Mouse (Mus musculus) myocyte (in vitro differentiated cells): ENCODE measurements at regions not wholly inside any gene's neighbourhood (a gene's known extent, or its start where the extent isn't known, plus 50 kb on each side); places are given as distances from the start of the nearest gene placed in this dataset.

ENCODE experiments used
- H3K27me3 ChIP-seq: one replicate; pipeline ENCODE4 v1.6.1; 2011; ENCODE audit not compliant: control insufficient read depth, insufficient read depth, insufficient read length
- H3K36me3 ChIP-seq: one replicate; pipeline ENCODE4 v1.6.1; 2011; ENCODE audit not compliant: control insufficient read depth, insufficient read depth
- H3K4me2 ChIP-seq: one replicate; pipeline ENCODE4 v1.6.1; 2011; ENCODE audit warnings: low read depth, control low read depth
- H3K4me3 ChIP-seq: one replicate; pipeline ENCODE4 v1.5.1; 2011; ENCODE audit warnings: mild to moderate bottlenecking, control low read depth, moderate library complexity
- H3K79me2 ChIP-seq: one replicate; pipeline ENCODE4 v1.6.1; 2011; ENCODE audit not compliant: control insufficient read depth, insufficient read depth
- H3ac ChIP-seq: one replicate; pipeline ENCODE4 v1.6.1; 2011; ENCODE audit not compliant: control insufficient read depth, insufficient read length
- CEBPB ChIP-seq: IDR thresholded peaks from 2 replicates; pipeline ENCODE4 v1.6.1; 2011; ENCODE audit warnings: mild to moderate bottlenecking, moderate library complexity; ENCODE audit not compliant: poor library complexity, insufficient read depth, severe bottlenecking
- E2F4 ChIP-seq: IDR thresholded peaks from one replicate; pipeline ENCODE4 v1.6.1; 2011; ENCODE audit warnings: mild to moderate bottlenecking, control low read depth, moderate library complexity; ENCODE audit not compliant: insufficient read depth
- MAX ChIP-seq: IDR thresholded peaks from one replicate; pipeline ENCODE4 v1.6.1; 2011; ENCODE audit warnings: low read depth, mild to moderate bottlenecking, control low read depth
- MYOD1 ChIP-seq, 3 experiments: IDR thresholded peaks; one replicate each; pipeline ENCODE4 v1.6.1; 2011; ENCODE audit warnings: control low read depth in 2 of 3, low read depth in 2 of 3, mild to moderate bottlenecking in 2 of 3, moderate library complexity in 1 of 3; ENCODE audit not compliant: insufficient read length in 2 of 3, control insufficient read depth in 1 of 3
- MYOG ChIP-seq, 3 experiments: IDR thresholded peaks; one replicate each; pipeline ENCODE4 v1.6.1; 2011; ENCODE audit warnings: control low read depth in 2 of 3, low read depth in 2 of 3, mild to moderate bottlenecking in 2 of 3; ENCODE audit not compliant: insufficient read length in 2 of 3, control insufficient read depth in 1 of 3, insufficient read depth in 1 of 3
- POLR2A ChIP-seq: IDR thresholded peaks from one replicate; pipeline ENCODE4 v1.6.1; 2011; ENCODE audit warnings: low read depth, mild to moderate bottlenecking, control low read depth, moderate library complexity; ENCODE audit not compliant: insufficient read length
- POLR2AphosphoS2 ChIP-seq: IDR thresholded peaks from one replicate; pipeline ENCODE4 v1.6.1; 2011; ENCODE audit warnings: low read depth, control low read depth; ENCODE audit not compliant: insufficient read length
- REST ChIP-seq: IDR thresholded peaks from one replicate; pipeline ENCODE4 v1.6.1; 2011; ENCODE audit warnings: mild to moderate bottlenecking, control low read depth, moderate library complexity; ENCODE audit not compliant: insufficient read depth, insufficient read length
- SRF ChIP-seq: IDR thresholded peaks from one replicate; pipeline ENCODE4 v1.6.1; 2011; ENCODE audit warnings: low read depth; ENCODE audit not compliant: control insufficient read depth, insufficient read length
- TCF12 ChIP-seq: IDR thresholded peaks from one replicate; pipeline ENCODE4 v1.6.1; 2011; ENCODE audit warnings: mild to moderate bottlenecking, control low read depth; ENCODE audit not compliant: poor library complexity, insufficient read depth, severe bottlenecking
- TCF3 ChIP-seq: IDR thresholded peaks from one replicate; pipeline ENCODE4 v1.6.1; 2011; ENCODE audit warnings: low read depth, control low read depth; ENCODE audit not compliant: insufficient read length
- USF1 ChIP-seq: IDR thresholded peaks from one replicate; pipeline ENCODE4 v1.6.1; 2011; ENCODE audit warnings: low read depth, mild to moderate bottlenecking, control low read depth, moderate library complexity

- Histone ChIP-seq H3K36me3 (no peaks in the 10 kb centered on the region), H3ac (no peak overlapping the region), H3K4me3 (no peak overlapping the region), H3K79me2 (no peaks in the 10 kb centered on the region), H3K4me2 (no peak overlapping the region), H3K27me3 (no peaks in the 10 kb centered on the region)
- no peak for TF ChIP-seq TCF3
These were observed 226.7 kb upstream of the Mocs1 start for GRCm38 (mm10) chr17:49201495-49201894.

- H3K36me3 ChIP-seq: no peaks in the 10 kb centered on the region
- H3K79me2 ChIP-seq: no peaks in the 10 kb centered on the region
- no peak overlapping the region for H3ac ChIP-seq
- H3K4me3 ChIP-seq: no peak overlapping the region
- no peak overlapping the region for H3K4me2 ChIP-seq
- H3K27me3 ChIP-seq: no peaks in the 10 kb centered on the region
- TF ChIP-seq POLR2AphosphoS2: no peak
- TF ChIP-seq POLR2A: no peak
- TF ChIP-seq CEBPB: no peak
- TF ChIP-seq TCF12: no peak
These were observed 223.1 kb upstream of the Mocs1 start for GRCm38 (mm10) chr17:49205095-49205494.

GRCm38 (mm10) chr17:49205564-49205963 lies 222.6 kb upstream of the Mocs1 start:
- H3ac ChIP-seq: no peak overlapping the region
- H3K27me3 ChIP-seq: no peaks in the 10 kb centered on the region
- TF ChIP-seq E2F4 (no peak), TCF3 (no peak), POLR2AphosphoS2 (no peak), USF1 (no peak), POLR2A (no peak), TCF12 (no peak), MYOD1 (IDR thresholded peaks at IDR 0.05; ENCODE audit: control insufficient read depth in 1 of 3, insufficient read length in 2 of 3, low read depth in 2 of 3) (no peak), REST (no peak), SRF (no peak), MYOG (IDR thresholded peaks at IDR 0.05; ENCODE audit: control insufficient read depth in 1 of 3, insufficient read depth in 1 of 3, insufficient read length in 2 of 3, low read depth in 2 of 3) (no peak), MAX (no peak), CEBPB (no peak)
- no peaks in the 10 kb centered on the region for H3K79me2 ChIP-seq
- no peak overlapping the region for H3K4me3 ChIP-seq
- H3K4me2 ChIP-seq: no peak overlapping the region
- no peaks in the 10 kb centered on the region for H3K36me3 ChIP-seq

GRCm38 (mm10) chr17:49206708-49207107 lies 221.5 kb upstream of the Mocs1 start:
- H3K27me3 ChIP-seq: no peaks in the 10 kb centered on the region
- H3K36me3 ChIP-seq: no peaks in the 10 kb centered on the region
- TF ChIP-seq E2F4: no peak
- TF ChIP-seq REST: no peak
- TF ChIP-seq MYOD1 (IDR thresholded peaks at IDR 0.05; ENCODE audit: control insufficient read depth in 1 of 3, insufficient read length in 2 of 3, low read depth in 2 of 3): no peak
- TF ChIP-seq TCF12: no peak
- no peak for TF ChIP-seq USF1
- TF ChIP-seq MAX: no peak
- no peak for TF ChIP-seq POLR2AphosphoS2
- TF ChIP-seq POLR2A: no peak
- TF ChIP-seq SRF: no peak
- no peak for TF ChIP-seq CEBPB
- TF ChIP-seq TCF3: no peak
- TF ChIP-seq MYOG (IDR thresholded peaks at IDR 0.05; ENCODE audit: control insufficient read depth in 1 of 3, insufficient read depth in 1 of 3, insufficient read length in 2 of 3, low read depth in 2 of 3): no peak
- H3K79me2 ChIP-seq: no peaks in the 10 kb centered on the region
- no peak overlapping the region for H3ac ChIP-seq
- no peak overlapping the region for H3K4me3 ChIP-seq
- no peak overlapping the region for H3K4me2 ChIP-seq

GRCm38 (mm10) chr17:49208315-49208820 lies 219.8 kb upstream of the Mocs1 start:
- H3ac ChIP-seq: no peak overlapping the region
- H3K4me2 ChIP-seq: no peak overlapping the region
- no peak for TF ChIP-seq MAX
- TF ChIP-seq TCF3: no peak
- no peak for TF ChIP-seq E2F4
- TF ChIP-seq REST: no peak
- no peak for TF ChIP-seq POLR2AphosphoS2
- TF ChIP-seq TCF12: no peak
- no peak for TF ChIP-seq CEBPB
- TF ChIP-seq POLR2A: no peak
- no peak for TF ChIP-seq MYOG (IDR thresholded peaks at IDR 0.05; ENCODE audit: control insufficient read depth in 1 of 3, insufficient read depth in 1 of 3, insufficient read length in 2 of 3, low read depth in 2 of 3)
- TF ChIP-seq MYOD1 (IDR thresholded peaks at IDR 0.05; ENCODE audit: control insufficient read depth in 1 of 3, insufficient read length in 2 of 3, low read depth in 2 of 3): no peak
- TF ChIP-seq SRF: no peak
- no peak for TF ChIP-seq USF1
- H3K36me3 ChIP-seq: no peaks in the 10 kb centered on the region
- H3K79me2 ChIP-seq: no peaks in the 10 kb centered on the region
- no peaks in the 10 kb centered on the region for H3K27me3 ChIP-seq
- H3K4me3 ChIP-seq: no peak overlapping the region
